Mouse (Mus musculus) lung, postnatal 0 days (tissue): ENCODE measurements at regions not wholly inside any gene's neighbourhood (a gene's known extent, or its start where the extent isn't known, plus 50 kb on each side); places are given as distances from the start of the nearest gene placed in this dataset.

Experiments used
- CTCF ChIP-seq: IDR thresholded peaks from 2 replicates; pipeline ENCODE4 v1.5.1; 2016; ENCODE audit warnings: antibody characterized with exemption, mild to moderate bottlenecking
- EP300 ChIP-seq: IDR thresholded peaks from 2 replicates; pipeline ENCODE4 v1.6.1; 2016; ENCODE audit warnings: antibody characterized with exemption, mild to moderate bottlenecking, control low read depth

DNA sequence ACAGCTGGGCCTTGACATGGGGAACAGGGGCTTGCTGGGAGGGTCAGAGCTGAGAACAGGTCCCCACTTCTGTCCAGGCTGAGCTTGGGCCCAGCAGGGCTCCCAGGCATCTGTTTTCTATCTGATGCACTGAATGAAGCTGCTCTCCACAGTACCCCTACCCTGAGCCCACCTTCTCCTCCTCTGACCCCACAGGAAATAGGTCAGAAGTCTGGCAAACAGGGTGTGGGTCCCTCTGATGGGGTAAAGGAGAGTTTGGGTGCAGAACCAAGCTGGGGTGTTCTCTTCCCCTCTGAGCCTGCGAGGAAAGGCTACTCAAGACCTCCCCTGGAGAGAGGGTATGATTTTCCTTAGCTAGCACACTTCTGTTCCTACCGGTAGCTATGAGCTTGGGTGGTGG lies 64.6 kb downstream of the Zfp36l2 start:
- no peak for TF ChIP-seq CTCF
- TF ChIP-seq EP300 = no peak
